Mouse (Mus musculus) adrenal gland, adult 18-20 months (tissue): Measurements from ENCODE around the gene Plekhh2. TPM values are rescaled to one million over a fixed set of nuclear protein-coding genes. Genes with fewer than 3 reads are reported as not detected.

ENCODE experiments used
- DNase-seq, 2 experiments: peaks; one replicate each; pipeline ENCODE4 v3.0.0; 2021 to 2022; ENCODE audit warnings: low spot score in 2 of 2
- total RNA-seq, 2 experiments: library from RNA; stranded (reverse); gene quantifications; 1 replicate in 1 of 2; 2 replicates in 1 of 2; pipeline ENCODE4 v1.2.3; 2021

The Plekhh2 gene
- total RNA-seq, 2 experiments from 2014 or later = 2.5 to 3.9 TPM

GRCm38 (mm10) chr17:84603709-84604420 is 92.2 kb downstream of the Plekhh2 start:
- DNase-seq = no peak

- no peak for DNase-seq
Measured at GRCm38 (mm10) chr17:84606976-84607375, 95.3 kb downstream of the Plekhh2 start.

- no peak for DNase-seq
Measured at GRCm38 (mm10) chr17:84607617-84608016, 95.9 kb downstream of the Plekhh2 start.

GRCm38 (mm10) chr17:84608606-84609005 is 96.9 kb downstream of the Plekhh2 start:
- no peak for DNase-seq

- DNase-seq = no peak
Measured at GRCm38 (mm10) chr17:84611500-84611899, 99.8 kb downstream of the Plekhh2 start.

- no peak for DNase-seq
Measured at GRCm38 (mm10) chr17:84611971-84612370, 100.3 kb downstream of the Plekhh2 start.

GRCm38 (mm10) chr17:84615811-84616210 is 104.1 kb downstream of the Plekhh2 start:
- DNase-seq = no peak

GRCm38 (mm10) chr17:84616526-84617074 is 104.9 kb downstream of the Plekhh2 start:
- no peak for DNase-seq

GRCm38 (mm10) chr17:84617953-84618352 is 106.3 kb downstream of the Plekhh2 start:
- DNase-seq = no peak

GRCm38 (mm10) chr17:84619112-84619511 is 107.4 kb downstream of the Plekhh2 start:
- no peak for DNase-seq

- DNase-seq = no peak
Measured at GRCm38 (mm10) chr17:84620076-84620475, 108.4 kb downstream of the Plekhh2 start.

- no peak for DNase-seq
Measured at GRCm38 (mm10) chr17:84620610-84621009, 108.9 kb downstream of the Plekhh2 start.

GRCm38 (mm10) chr17:84621209-84621608 is 109.5 kb downstream of the Plekhh2 start:
- DNase-seq = no peak

- no peak for DNase-seq
Measured at GRCm38 (mm10) chr17:84622028-84622427, 110.3 kb downstream of the Plekhh2 start.

GRCm38 (mm10) chr17:84622873-84623272 is 111.2 kb downstream of the Plekhh2 start:
- DNase-seq = no peak

- DNase-seq = peak; percentile 78
Measured at GRCm38 (mm10) chr17:84626276-84626856, 114.7 kb downstream of the Plekhh2 start, which contains the start of gene Dync2li1. Gene Dync2li1, plus strand, starts transcription at chr17:84626496.

- peak in 1 of 2 experiments; percentile 18 for DNase-seq
Measured at GRCm38 (mm10) chr17:84626857-84627305, 115.2 kb downstream of the Plekhh2 start.

- DNase-seq = peak; percentile 18 to 25
Measured at GRCm38 (mm10) chr17:84627721-84628120, 116.0 kb downstream of the Plekhh2 start.

GRCm38 (mm10) chr17:84628611-84629010 is 116.9 kb downstream of the Plekhh2 start:
- peak in 1 of 2 experiments; percentile 11 for DNase-seq

- no peak for DNase-seq
Measured at GRCm38 (mm10) chr17:84631836-84632235, 120.1 kb downstream of the Plekhh2 start.

GRCm38 (mm10) chr17:84633443-84633842 is 121.7 kb downstream of the Plekhh2 start:
- DNase-seq = no peak

- DNase-seq = no peak
Measured at GRCm38 (mm10) chr17:84636328-84636727, 124.6 kb downstream of the Plekhh2 start.
